Comparison of ENCODE assay signal across 8 mouse cellular contexts in genomic region chr10:53598821-53599220, GRCm38 (mm10). TPM values are rescaled to one million over a fixed set of nuclear protein-coding genes. Genes with fewer than 3 reads are reported as not detected.
DNase-seq lines count a peak whose midpoint lies in the region; ATAC-seq and TF ChIP-seq lines count a peak whose summit lies in the region.

No protein-coding gene starts in this region.

- ATAC-seq in megakaryocyte progenitor cell, adult 5-6 weeks (replicated peaks; ENCODE audit: poor library complexity) = peak; percentile 51

- TF ChIP-seq CTCF in layer of hippocampus, adult 2 months (conservative IDR thresholded peaks at IDR 0.05) = peak; percentile 39

- intact Hi-C loops in heart, postnatal 36 days (cut with DNase I) = no loop called here

- no peak overlapping the region for H3K27ac ChIP-seq in layer of hippocampus, adult 2 months

- no peak for DNase-seq in layer of hippocampus, adult 2 months (ENCODE audit: low spot score in 2 of 2)
- DNase-seq in layer of hippocampus, postnatal 14 days (ENCODE audit: low spot score in 2 of 2) = no peak
- peak; percentile 17 for DNase-seq in embryo, embryonic 9.5 days (ENCODE audit: extremely low spot score)
- peak; percentile 51 for DNase-seq in induced T-regulatory cell, adult 2 months (ENCODE audit: low read depth)
- no peak for DNase-seq in adrenal gland, postnatal 14 days
- DNase-seq in cerebellum, adult 11 months = no peak
- no peak for DNase-seq in heart, postnatal 36 days

- no peak overlapping the region; the same call in 1 of the 2 replicates for H3K4me3 ChIP-seq in layer of hippocampus, adult 2 months

RNA-seq across cellular contexts. Expression of gene Asf1a, which starts 2.3 kb away (rescaled TPM):
- 10 to 100 TPM; 24.4 to 27.1 TPM for total RNA-seq in layer of hippocampus, adult 2 months (2021)
- 10 to 100 TPM; 24.0 to 25.1 TPM for total RNA-seq in layer of hippocampus, postnatal 14 days (2021)
- 116 and 118 TPM in 2 replicates for total RNA-seq in megakaryocyte progenitor cell, adult 5-6 weeks (2015)
- 80.2 and 104 TPM in 2 replicates for total RNA-seq in megakaryocyte progenitor cell, adult 5-6 weeks (2017)
- 35.9 and 36.5 TPM in 2 replicates for total RNA-seq in adrenal gland, postnatal 14 days (2021)
- total RNA-seq in heart, postnatal 36 days (2021) = 10 to 100 TPM; 28.3 to 33.1 TPM

RNA-seq across cellular contexts. Expression of gene Mcm9, which starts 31.4 kb away (rescaled TPM):
- 1 to 10 TPM; 5.2 to 5.3 TPM for total RNA-seq in layer of hippocampus, adult 2 months (2021)
- 1 to 10 TPM; 6.7 to 7.1 TPM for total RNA-seq in layer of hippocampus, postnatal 14 days (2021)
- 16.5 and 17.9 TPM in 2 replicates for total RNA-seq in megakaryocyte progenitor cell, adult 5-6 weeks (2015)
- total RNA-seq in megakaryocyte progenitor cell, adult 5-6 weeks (2017) = 10.2 and 19.5 TPM in 2 replicates
- total RNA-seq in adrenal gland, postnatal 14 days (2021) = 10.2 and 10.9 TPM in 2 replicates
- 1 to 10 TPM; 3.7 TPM for total RNA-seq in heart, postnatal 36 days (2021)

Comparison
In these comparisons a context has a peak if more than half of its experiments do, and no peak if none do; other contexts are left out.
1. DNase-seq: peak in embryo, embryonic 9.5 days (single experiment) and induced T-regulatory cell, adult 2 months (single experiment); none in layer of hippocampus, adult 2 months (0 of 2), layer of hippocampus, postnatal 14 days (0 of 2), adrenal gland, postnatal 14 days (single experiment), cerebellum, adult 11 months (single experiment) and heart, postnatal 36 days (0 of 2).